Mouse (Mus musculus): ENCODE results near the gene Xab2.

DNA sequence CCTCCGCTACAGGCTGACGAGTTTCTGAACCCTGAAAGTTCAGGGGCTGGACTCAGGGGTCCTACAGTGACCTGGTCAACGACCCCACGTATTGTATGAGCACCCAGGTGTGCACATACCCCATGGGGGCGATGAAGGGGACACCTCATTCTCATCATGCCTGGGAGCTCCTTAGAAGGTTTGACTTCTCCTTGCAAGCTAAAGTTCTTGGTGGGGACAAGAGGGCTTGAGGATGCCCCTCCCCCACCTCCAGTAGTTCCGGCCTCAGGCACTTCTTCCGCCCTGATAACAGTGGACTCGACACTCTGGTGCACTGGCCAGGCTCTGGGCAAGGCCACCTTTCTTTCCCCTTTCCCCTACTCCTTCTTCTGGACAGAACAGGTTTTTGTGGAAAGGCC, 10.4 kb upstream of the Xab2 start:
- TF ChIP-seq BHLHE40 (IDR thresholded peaks at IDR 0.05; ENCODE audit: low read depth, low read length) (no peak), CHD1 (IDR thresholded peaks at IDR 0.05; ENCODE audit: low read depth, low read length) (no peak), CTCF (conservative IDR thresholded peaks at IDR 0.05 in 1 of 2, IDR thresholded peaks at IDR 0.05 in 1 of 2; ENCODE audit: low read depth in 2 of 2, low read length in 2 of 2) (no peak), E2F4 (IDR thresholded peaks at IDR 0.05; ENCODE audit: insufficient replicate concordance, low read depth, low read length) (no peak), POLR2A (IDR thresholded peaks at IDR 0.05; ENCODE audit: low read depth, low read length) (no peak), EP300 (IDR thresholded peaks at IDR 0.05; ENCODE audit: low read length) (no peak), MAFK (IDR thresholded peaks at IDR 0.05; ENCODE audit: insufficient replicate concordance, low read length) (no peak), ETS1 (conservative IDR thresholded peaks at IDR 0.05; ENCODE audit: low read depth, low read length) (no peak), PAX5 (IDR thresholded peaks at IDR 0.05; ENCODE audit: low read length) (no peak), SIN3A (IDR thresholded peaks at IDR 0.05; ENCODE audit: low read length) (no peak), KAT2A (IDR thresholded peaks at IDR 0.05; ENCODE audit: insufficient replicate concordance, low read length) (no peak), SMC3 (IDR thresholded peaks at IDR 0.05; ENCODE audit: low read depth, low read length) (no peak), GABPA (IDR thresholded peaks at IDR 0.05; ENCODE audit: insufficient replicate concordance, low read depth, low read length) (no peak), MAZ (IDR thresholded peaks at IDR 0.05; ENCODE audit: low read depth, low read length) (no peak)
